Mouse (Mus musculus) 416B (cell line): ENCODE data around the gene Gh.

ENCODE experiments used
- DNase-seq: peaks from one replicate; pipeline ENCODE4 v3.0.0; 2011; ENCODE audit warnings: low read depth

Gene Gh

GRCm38 (mm10) chr11:106308162-106308561 lies 6.5 kb upstream of the Gh start:
- DNase-seq: no peak

- no peak for DNase-seq
Observed at GRCm38 (mm10) chr11:106307432-106307831, 5.8 kb upstream of the Gh start.

GRCm38 (mm10) chr11:106306758-106307157 lies 5.1 kb upstream of the Gh start:
- no peak for DNase-seq

- no peak for DNase-seq
Observed at GRCm38 (mm10) chr11:106306065-106306385, 4.4 kb upstream of the Gh start.

- DNase-seq: no peak
Observed at GRCm38 (mm10) chr11:106305348-106306064, 3.8 kb upstream of the Gh start.

GRCm38 (mm10) chr11:106302634-106303033 lies 969 bp upstream of the Gh start:
- DNase-seq: peak; percentile 76

- no peak for DNase-seq
Observed at GRCm38 (mm10) chr11:106291861-106292260, 9.8 kb downstream of the Gh start.

GRCm38 (mm10) chr11:106290376-106290775 lies 11.3 kb downstream of the Gh start:
- no peak for DNase-seq

- peak; percentile 78 for DNase-seq
Observed at GRCm38 (mm10) chr11:106289369-106289768, 12.3 kb downstream of the Gh start.

GRCm38 (mm10) chr11:106286987-106287386 lies 14.7 kb downstream of the Gh start:
- DNase-seq: no peak

GRCm38 (mm10) chr11:106286206-106286605 lies 15.5 kb downstream of the Gh start:
- no peak for DNase-seq

GRCm38 (mm10) chr11:106284126-106284525 lies 17.5 kb downstream of the Gh start:
- peak; percentile 58 for DNase-seq

GRCm38 (mm10) chr11:106283371-106283770 lies 18.3 kb downstream of the Gh start:
- no peak for DNase-seq

GRCm38 (mm10) chr11:106282452-106282851 lies 19.2 kb downstream of the Gh start:
- peak; percentile 70 for DNase-seq

GRCm38 (mm10) chr11:106276454-106276853 lies 25.2 kb downstream of the Gh start, which contains the start of gene Tcam1:
Tcam1 (plus strand) TSS chr11:106276672.
- peak; percentile 44 for DNase-seq

- no peak for DNase-seq
Observed at GRCm38 (mm10) chr11:106274971-106275411, 26.7 kb downstream of the Gh start.

- no peak for DNase-seq
Observed at GRCm38 (mm10) chr11:106274374-106274773, 27.3 kb downstream of the Gh start.

GRCm38 (mm10) chr11:106273811-106274210 lies 27.9 kb downstream of the Gh start:
- no peak for DNase-seq

GRCm38 (mm10) chr11:106273311-106273684 lies 28.4 kb downstream of the Gh start:
- DNase-seq: no peak

- DNase-seq: peak; percentile 99
Observed at GRCm38 (mm10) chr11:106272644-106273310, 28.9 kb downstream of the Gh start, which contains the start of gene Smarcd2. Smarcd2 (minus strand) TSS chr11:106272972.

GRCm38 (mm10) chr11:106271794-106272643 lies 29.6 kb downstream of the Gh start:
- DNase-seq: peak; percentile 40

GRCm38 (mm10) chr11:106271131-106271793 lies 30.4 kb downstream of the Gh start:
- DNase-seq: peak; percentile 41
